Mouse (Mus musculus): ENCODE measurements at regions not wholly inside any gene's neighbourhood (a gene's known extent, or its start where the extent isn't known, plus 50 kb on each side); places are given as distances from the start of the nearest gene placed in this dataset.

DNA sequence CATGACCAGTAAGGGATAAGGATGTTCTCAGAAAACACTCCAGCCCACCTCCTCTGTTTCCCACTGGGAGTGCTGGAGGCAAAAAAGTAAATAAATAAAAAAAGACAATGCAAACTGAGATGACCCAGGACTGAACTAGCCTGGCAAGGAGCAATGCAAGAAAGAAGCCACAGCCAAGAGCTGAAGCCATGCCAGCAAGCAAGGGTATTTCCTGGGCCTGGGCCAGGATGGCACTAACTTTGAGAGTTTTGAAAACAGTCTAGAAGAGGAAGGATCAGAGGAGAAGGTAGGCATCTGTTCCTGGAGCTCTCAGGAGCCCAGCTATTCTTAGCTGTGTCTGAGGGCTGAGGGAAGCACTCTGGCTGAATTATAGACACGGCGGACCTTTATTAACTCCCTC is 465.7 kb upstream of the Tbx3 start:
- ATAC-seq (ENCODE audit: low FRiP score, low read depth), result no peak
- H3K9ac ChIP-seq (ENCODE audit: low read depth, low read length, severe bottlenecking), result no peak overlapping the region
- H3K9me3 ChIP-seq (ENCODE audit: control insufficient read depth, low read length), result no peaks in the 10 kb centered on the region
- no peak for DNase-seq (ENCODE audit: low spot score)
- H3K4me1 ChIP-seq (ENCODE audit: control insufficient read depth, insufficient read depth, low read length), result no peaks in the 10 kb centered on the region
- no peaks in the 10 kb centered on the region for H3K27me3 ChIP-seq (ENCODE audit: control insufficient read depth, insufficient read depth, low read length)
- H3K36me3 ChIP-seq (ENCODE audit: control insufficient read depth, insufficient read depth, low read length), result no peaks in the 10 kb centered on the region
- no peak overlapping the region for H3K4me3 ChIP-seq (replicated peaks; ENCODE audit: low read length)
- H3K27ac ChIP-seq (replicated peaks; ENCODE audit: low read depth, low read length), result no peak overlapping the region
- H3K4me2 ChIP-seq (replicated peaks; ENCODE audit: low read depth, low read length, severe bottlenecking), result no peak overlapping the region
- 55% methylated on average over 2 of the region's 2 CpGs for WGBS
- no peak for TF ChIP-seq POLR2A (IDR thresholded peaks at IDR 0.05; ENCODE audit: borderline replicate concordance, extremely low read depth, insufficient read depth, insufficient read length)

DNA sequence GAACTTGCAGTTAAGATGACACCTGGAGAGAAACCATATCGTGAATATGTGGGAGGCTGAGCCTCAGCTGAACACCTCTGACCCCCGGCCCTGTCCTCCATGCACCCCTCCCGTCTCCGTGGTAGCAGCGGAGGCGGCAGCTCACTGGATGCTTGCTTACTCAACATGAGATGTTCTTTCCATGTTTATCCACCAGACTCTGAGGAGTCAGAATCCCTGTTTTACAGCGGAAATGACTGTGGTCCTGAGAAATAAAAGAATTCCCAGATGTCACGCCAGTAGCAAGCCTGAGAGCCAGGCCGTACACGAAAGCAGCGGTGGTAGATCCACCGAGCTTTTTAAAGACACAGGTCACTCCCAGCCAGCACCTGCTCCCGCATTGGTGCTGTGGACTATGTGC is 462.4 kb upstream of the Tbx3 start:
- WGBS, result 56% methylated on average over 13 of the region's 13 CpGs

DNA sequence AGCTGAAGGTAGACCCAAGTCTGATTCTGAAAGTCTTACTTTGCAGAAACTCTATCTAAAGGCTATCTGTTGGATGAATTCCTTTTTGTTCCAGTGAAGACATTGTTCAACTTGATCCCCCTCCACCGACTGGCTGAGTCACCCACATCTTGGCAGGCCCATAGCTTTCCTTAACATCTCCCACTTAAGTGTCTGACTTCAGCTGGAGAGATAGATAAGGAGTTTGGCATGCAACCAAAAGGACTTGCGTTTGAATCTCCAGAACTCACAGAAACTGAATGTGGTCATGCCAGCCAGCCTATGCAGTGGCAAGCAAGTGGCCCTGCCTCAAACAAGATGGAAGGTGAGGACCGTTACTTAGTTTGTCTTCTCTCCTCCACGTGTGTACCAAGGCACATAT is 457.3 kb upstream of the Tbx3 start:
- no peaks in the 10 kb centered on the region for H3K36me3 ChIP-seq (ENCODE audit: control insufficient read depth, insufficient read depth, low read length)
- no peak overlapping the region for H3K27ac ChIP-seq (replicated peaks; ENCODE audit: low read depth, low read length)
- no peak overlapping the region for H3K9ac ChIP-seq (ENCODE audit: low read depth, low read length, severe bottlenecking)
- TF ChIP-seq POLR2A (IDR thresholded peaks at IDR 0.05; ENCODE audit: borderline replicate concordance, extremely low read depth, insufficient read depth, insufficient read length), result no peak
- H3K4me1 ChIP-seq (ENCODE audit: control insufficient read depth, insufficient read depth, low read length), result 0 out of 2 replicates have a peak, but pooled peaks cover 4% of the 10 kb centered on the region
- no peak for ATAC-seq (ENCODE audit: low FRiP score, low read depth)
- DNase-seq (ENCODE audit: low spot score), result no peak
- 74% methylated on average over 4 of the region's 4 CpGs for WGBS
- no peak overlapping the region for H3K4me2 ChIP-seq (replicated peaks; ENCODE audit: low read depth, low read length, severe bottlenecking)
- H3K27me3 ChIP-seq (ENCODE audit: control insufficient read depth, insufficient read depth, low read length), result no peaks in the 10 kb centered on the region
- H3K4me3 ChIP-seq (replicated peaks; ENCODE audit: low read length), result no peak overlapping the region
- peaks cover 3% of the 10 kb centered on the region for H3K9me3 ChIP-seq (ENCODE audit: control insufficient read depth, low read length)

More for the DNA sequence above, 462.4 kb upstream of the Tbx3 start:
- no peak overlapping the region for H3K4me3 ChIP-seq (replicated peaks; ENCODE audit: low read length)
- peaks cover 3% of the 10 kb centered on the region for H3K9me3 ChIP-seq (ENCODE audit: control insufficient read depth, low read length)
- no peaks in the 10 kb centered on the region for H3K36me3 ChIP-seq (ENCODE audit: control insufficient read depth, insufficient read depth, low read length)
- H3K4me2 ChIP-seq (replicated peaks; ENCODE audit: low read depth, low read length, severe bottlenecking), result no peak overlapping the region
- H3K9ac ChIP-seq (ENCODE audit: low read depth, low read length, severe bottlenecking), result no peak overlapping the region
- TF ChIP-seq POLR2A (IDR thresholded peaks at IDR 0.05; ENCODE audit: borderline replicate concordance, extremely low read depth, insufficient read depth, insufficient read length), result no peak
- no peak overlapping the region for H3K27ac ChIP-seq (replicated peaks; ENCODE audit: low read depth, low read length)
- ATAC-seq (ENCODE audit: low FRiP score, low read depth) (no peak), DNase-seq (ENCODE audit: low spot score) (no peak)
- no peaks in the 10 kb centered on the region for H3K4me1 ChIP-seq (ENCODE audit: control insufficient read depth, insufficient read depth, low read length)
- H3K27me3 ChIP-seq (ENCODE audit: control insufficient read depth, insufficient read depth, low read length), result no peaks in the 10 kb centered on the region

DNA sequence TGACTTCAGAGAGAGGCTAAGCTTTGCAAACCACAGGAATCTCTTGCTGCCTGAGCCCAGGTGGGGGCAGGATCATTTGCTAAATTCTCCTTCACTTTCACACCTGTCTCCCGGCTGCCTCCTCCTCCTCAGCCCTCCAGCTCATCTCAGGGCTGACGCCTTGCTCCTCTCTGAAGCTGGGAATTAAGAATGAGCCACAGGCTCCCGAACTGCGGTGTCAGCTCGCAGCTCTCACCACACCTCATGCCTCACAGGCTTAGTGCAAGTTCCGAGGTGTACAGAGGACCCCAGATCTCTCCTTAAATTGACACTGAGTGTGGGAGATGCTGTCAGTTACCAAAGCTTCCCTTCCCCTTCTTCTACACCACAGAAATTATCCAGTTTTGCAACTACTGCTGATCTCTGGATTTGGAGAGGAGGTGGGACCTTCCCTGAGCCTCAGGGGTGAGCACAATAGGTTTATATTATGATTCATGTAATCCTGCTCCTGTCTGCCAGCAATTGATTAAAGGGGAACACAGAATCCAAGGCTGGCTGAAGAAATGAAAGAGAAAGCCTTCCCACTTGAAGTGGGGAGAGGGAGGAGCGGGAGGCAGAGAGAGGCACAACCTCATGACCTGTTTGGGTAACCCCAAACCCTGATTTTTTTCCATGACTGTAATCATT is 456.6 kb upstream of the Tbx3 start:
- H3K9ac ChIP-seq (ENCODE audit: low read depth, low read length, severe bottlenecking), result no peak overlapping the region
- H3K27me3 ChIP-seq (ENCODE audit: control insufficient read depth, insufficient read depth, low read length), result no peaks in the 10 kb centered on the region
- H3K36me3 ChIP-seq (ENCODE audit: control insufficient read depth, insufficient read depth, low read length), result no peaks in the 10 kb centered on the region
- peaks cover 3% of the 10 kb centered on the region for H3K9me3 ChIP-seq (ENCODE audit: control insufficient read depth, low read length)
- DNase-seq (ENCODE audit: low spot score), result no peak
- no peak overlapping the region for H3K4me2 ChIP-seq (replicated peaks; ENCODE audit: low read depth, low read length, severe bottlenecking)
- TF ChIP-seq POLR2A (IDR thresholded peaks at IDR 0.05; ENCODE audit: borderline replicate concordance, extremely low read depth, insufficient read depth, insufficient read length), result no peak
- 47% methylated on average over 7 of the region's 7 CpGs for WGBS
- H3K4me3 ChIP-seq (replicated peaks; ENCODE audit: low read length), result no peak overlapping the region
- H3K27ac ChIP-seq (replicated peaks; ENCODE audit: low read depth, low read length), result no peak overlapping the region
- 0 out of 2 replicates have a peak, but pooled peaks cover 4% of the 10 kb centered on the region for H3K4me1 ChIP-seq (ENCODE audit: control insufficient read depth, insufficient read depth, low read length)
- ATAC-seq (ENCODE audit: low FRiP score, low read depth), result no peak

DNA sequence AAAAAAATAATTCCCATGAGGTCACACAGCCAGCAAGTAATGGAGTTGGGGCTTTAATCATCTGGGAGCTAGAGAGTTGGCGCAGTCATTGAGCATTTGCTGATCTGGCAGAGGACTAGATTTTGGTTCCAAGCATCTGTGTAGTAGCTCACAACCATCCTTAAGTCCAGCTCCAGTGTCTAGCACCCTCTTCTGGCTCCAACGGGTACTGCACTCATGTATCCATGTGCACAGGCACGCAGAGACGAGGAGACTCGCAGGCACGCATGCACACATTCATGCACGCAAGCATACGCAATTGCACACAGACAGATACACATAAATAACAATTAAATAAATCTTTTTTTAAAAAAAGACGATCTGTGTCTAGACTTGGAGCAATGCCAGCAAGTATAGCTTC is 455.5 kb upstream of the Tbx3 start:
- Histone ChIP-seq H3K36me3 (ENCODE audit: control insufficient read depth, insufficient read depth, low read length) (no peaks in the 10 kb centered on the region), H3K9ac (ENCODE audit: low read depth, low read length, severe bottlenecking) (no peak overlapping the region), H3K9me3 (ENCODE audit: control insufficient read depth, low read length) (peaks cover 2% of the 10 kb centered on the region), H3K4me1 (ENCODE audit: control insufficient read depth, insufficient read depth, low read length) (0 out of 2 replicates have a peak, but pooled peaks cover 4% of the 10 kb centered on the region), H3K4me3 (replicated peaks; ENCODE audit: low read length) (no peak overlapping the region), H3K4me2 (replicated peaks; ENCODE audit: low read depth, low read length, severe bottlenecking) (no peak overlapping the region), H3K27ac (replicated peaks; ENCODE audit: low read depth, low read length) (no peak overlapping the region), H3K27me3 (ENCODE audit: control insufficient read depth, insufficient read depth, low read length) (no peaks in the 10 kb centered on the region)
- ATAC-seq (ENCODE audit: low FRiP score, low read depth), result no peak
- no peak for DNase-seq (ENCODE audit: low spot score)
- TF ChIP-seq POLR2A (IDR thresholded peaks at IDR 0.05; ENCODE audit: borderline replicate concordance, extremely low read depth, insufficient read depth, insufficient read length), result no peak
- WGBS, result 88% methylated on average over 9 of the region's 9 CpGs

All from limb, embryonic 14.5 days (tissue).